Mouse (Mus musculus) cerebellum, adult 9-11 months (tissue): ENCODE data around the gene Sirt2.

Experiments
- DNase-seq: peaks from one replicate; pipeline ENCODE4 v3.0.0; 2022

Sirt2 gene

DNA sequence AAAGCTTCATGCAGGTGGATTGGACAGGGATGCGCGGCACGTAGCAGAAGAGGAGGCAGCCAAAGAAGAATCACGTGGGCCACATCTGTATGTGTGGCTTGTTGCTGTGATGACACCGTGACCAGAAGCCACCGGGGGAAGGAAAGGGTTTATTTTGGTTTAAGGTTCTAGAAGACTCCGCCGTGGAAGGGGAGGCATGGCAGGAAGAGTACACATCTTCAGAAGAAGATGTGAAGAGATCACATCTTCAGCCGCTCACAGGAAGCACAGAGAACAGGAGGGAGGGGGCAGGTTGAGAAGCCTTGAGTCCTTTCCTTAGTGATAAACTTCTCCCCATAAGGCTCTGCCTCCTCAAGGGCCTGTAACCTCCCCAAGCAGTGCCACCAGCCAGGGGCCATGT lies 33.5 kb downstream of the Sirt2 start:
- DNase-seq, result no peak

DNA sequence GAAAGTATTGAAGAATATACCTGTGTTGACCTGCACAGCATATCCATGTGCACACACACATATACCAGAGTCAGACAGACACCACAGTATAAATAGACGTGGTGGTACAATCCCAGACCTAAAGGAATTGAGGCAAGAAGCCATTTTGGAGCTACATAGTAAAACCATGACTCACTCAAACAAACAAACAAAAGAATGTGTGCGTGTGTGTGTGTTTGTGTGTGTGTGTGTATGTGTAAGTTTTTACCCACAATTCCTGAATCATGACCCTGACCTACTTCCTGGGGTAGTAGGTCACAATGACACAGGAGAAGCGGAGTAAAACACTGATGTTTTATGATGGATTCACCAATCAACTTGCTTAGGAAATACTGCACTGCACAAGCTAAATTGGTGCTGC lies 34.9 kb downstream of the Sirt2 start:
- no peak for DNase-seq

DNA sequence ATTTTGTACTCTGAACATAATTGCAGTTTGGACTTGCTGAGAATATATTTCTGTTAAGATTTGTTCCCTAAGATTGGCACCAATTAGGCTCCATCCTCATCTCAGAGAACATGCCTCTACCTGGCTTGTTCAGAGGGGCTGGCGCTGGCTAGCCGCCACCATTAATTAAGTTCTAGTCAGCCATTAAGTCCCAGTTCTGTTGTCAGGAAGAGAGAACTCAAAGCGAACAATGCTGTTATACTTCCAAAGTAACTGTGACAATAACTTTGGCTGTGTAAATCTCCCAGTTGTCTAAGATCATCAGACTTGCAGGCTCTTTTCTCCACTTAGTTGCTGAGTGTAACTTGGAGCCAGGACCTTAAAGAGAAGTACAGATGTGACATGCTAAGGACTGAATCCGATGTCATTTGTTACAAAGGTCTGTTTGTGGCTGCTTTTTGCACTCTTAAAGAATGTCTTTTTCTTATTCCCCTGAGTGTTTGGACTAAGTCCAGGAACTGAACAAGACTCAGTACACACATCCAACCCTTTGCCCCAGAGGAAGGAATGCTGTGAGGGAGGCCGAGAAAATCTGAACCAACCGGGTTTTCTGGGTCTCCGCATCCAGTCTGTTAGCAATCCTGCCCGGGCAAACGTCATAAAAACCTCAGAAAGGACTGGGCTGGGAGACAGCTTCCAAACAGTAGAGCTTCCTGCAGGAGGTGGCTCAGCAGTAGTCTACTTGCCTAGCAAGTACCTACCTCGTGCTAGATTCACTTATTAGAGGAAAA lies 35.6 kb downstream of the Sirt2 start:
- DNase-seq, result no peak

DNA sequence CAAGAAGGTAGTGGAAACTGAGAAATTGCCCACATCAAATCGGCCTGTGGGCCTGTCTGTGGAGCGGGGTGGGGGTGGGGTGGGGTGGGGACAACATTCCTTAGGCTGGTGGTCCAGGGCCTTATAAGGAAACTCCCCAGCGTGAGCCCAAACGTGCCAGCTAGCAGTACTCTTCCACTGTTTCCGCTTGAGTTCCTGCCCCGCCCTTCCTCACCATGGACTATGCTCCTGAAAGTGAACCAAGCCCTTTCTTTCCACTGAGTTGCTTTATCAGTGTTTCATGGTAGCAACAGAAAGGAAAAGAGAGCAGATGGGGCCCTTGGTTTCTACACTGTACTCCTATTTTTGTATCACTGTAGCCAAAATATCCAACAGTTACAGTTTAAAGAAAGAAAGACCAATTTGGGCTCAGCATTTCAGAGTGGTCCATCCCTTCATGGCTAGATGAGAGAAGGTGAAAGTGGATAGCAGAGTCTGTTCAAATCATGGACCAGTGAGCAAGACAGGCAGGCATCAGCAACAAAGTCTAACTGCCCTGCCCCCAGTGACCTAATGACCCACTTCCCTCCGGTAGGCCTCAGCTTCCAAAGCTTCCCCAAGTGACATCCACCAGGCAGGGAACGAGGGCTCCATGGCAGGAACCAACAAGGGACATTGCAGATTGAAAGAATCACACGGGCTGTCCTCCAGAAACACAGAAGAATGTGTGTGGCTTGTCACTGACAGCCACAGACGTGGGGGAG lies 36.5 kb downstream of the Sirt2 start:
- no peak for DNase-seq

DNA sequence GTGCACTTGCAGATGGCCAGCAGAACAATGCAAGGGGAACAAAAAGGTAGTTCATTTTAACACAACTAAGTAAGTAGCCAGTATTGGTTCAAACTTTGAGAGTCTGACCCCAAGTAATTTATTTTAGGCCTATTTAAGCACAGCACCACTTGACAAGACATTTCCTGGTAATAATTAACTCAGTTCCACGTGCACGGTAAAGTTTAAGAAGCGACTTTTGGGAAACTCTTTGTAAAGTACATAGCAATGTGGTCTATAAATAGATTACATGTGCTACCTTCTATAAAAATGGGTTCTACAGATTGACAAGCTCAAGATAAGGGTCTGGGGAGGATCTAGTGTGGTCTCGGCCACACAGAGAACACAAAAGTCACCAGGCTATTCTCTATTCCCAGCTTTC lies 37.2 kb downstream of the Sirt2 start:
- no peak for DNase-seq

DNA sequence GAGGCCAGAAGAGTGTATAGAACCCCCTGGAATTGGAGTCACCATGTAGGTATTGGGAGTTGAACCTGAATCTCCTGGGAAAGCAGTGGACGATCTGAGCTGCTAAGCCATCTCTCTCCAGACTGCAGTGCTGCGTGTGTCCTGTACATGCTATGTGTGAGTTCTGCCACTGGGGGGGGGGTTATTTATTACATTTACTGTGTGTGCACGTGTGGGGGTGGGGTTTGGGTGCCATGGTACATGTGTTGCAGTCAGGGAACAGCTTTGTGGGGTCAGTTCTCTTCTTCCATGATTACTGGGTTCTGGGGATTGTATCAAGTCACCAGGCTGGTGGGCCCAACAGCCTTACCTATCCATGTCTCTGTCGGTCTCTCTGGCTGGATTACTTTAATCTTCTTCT lies 40.3 kb downstream of the Sirt2 start:
- peak; percentile 49 for DNase-seq

DNA sequence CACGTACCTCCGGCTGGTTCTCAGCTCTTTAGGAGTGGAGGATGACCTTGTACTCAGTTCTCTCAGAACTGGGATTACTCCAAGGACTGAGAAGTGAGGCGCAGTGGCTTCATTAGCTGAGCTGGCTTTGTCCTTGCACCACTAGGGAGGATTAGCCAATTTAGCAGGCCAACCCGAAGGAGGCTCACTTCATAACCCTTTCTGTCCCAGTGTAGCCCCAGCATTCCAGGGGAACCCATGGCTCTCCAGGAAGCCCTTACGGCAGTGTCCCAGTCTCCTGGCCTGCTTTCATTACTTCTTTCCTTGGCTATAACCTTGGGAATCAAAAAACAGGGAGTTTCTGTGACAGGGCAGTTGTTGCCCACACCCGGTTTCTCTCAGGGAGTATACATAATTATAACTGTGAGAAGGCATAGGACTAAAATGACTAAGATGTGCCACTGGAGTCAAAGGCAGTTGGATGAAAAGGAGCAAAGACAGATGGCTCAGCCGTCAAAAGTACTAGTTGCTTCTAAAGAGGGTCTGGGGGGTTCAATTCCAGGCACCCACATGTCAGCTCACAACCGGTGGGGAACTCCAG lies 41.2 kb downstream of the Sirt2 start:
- peak; percentile 65 for DNase-seq

DNA sequence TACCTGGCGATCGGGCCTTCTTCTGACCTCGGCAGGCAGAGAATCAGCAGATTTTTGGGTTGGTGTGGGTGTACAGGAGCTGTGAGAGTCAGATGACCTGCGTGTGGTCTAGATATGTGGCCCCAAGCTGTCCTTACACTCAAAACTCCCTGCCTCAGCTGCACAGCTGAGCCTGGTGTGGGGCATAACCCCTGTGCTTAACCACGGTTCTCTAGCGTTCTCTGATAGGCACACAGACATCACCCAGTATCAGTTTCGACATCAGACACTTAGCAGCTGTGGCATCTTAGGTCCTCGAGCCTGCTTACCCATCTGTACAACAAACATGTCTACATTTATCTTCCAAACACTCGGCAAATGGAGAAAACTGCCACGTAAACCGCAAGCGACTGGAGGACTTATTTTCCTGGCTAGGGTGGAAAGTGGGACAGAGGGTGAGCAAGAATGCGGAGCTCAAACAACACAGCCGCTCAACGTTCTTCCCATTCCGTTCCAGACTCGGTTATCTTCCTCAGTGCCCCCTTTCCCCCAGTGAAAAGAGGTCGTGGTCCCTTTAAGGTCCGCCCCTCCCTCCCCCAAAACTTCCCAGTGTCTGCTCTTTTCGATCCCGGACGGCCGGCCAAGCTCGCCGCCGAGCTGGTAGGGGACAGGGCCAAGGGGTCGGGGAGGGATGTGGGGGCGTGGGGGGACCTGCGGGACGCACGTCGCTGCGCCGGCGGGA lies 41.8 kb downstream of the Sirt2 start, which contains the start of gene Hnrnpl:
Gene Hnrnpl (plus strand): TSS at position 321 of the 721 bp plus-strand sequence.
- peak; percentile 66 for DNase-seq

DNA sequence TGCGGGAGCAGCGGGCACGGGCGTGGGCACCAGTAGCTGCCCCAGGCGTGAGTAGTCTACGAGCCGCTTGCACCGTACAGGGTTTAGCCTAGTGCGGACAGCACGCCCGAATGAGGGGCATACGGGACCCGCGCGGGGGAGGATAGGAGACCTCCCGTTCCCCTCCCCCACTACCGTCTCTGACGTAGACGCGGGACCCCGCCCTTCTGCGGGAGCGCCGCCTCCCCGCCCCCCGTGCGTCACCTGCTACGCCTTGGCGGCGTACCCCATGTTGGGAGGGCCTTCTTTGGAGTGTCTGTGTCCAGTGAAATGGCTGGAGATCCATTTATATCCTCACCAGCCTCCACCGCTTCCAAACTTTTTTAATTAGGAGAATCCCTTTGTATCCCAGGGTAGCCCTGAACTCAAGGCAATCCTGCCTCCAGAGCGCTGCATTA lies 42.4 kb downstream of the Sirt2 start:
- peak; percentile 96 for DNase-seq

DNA sequence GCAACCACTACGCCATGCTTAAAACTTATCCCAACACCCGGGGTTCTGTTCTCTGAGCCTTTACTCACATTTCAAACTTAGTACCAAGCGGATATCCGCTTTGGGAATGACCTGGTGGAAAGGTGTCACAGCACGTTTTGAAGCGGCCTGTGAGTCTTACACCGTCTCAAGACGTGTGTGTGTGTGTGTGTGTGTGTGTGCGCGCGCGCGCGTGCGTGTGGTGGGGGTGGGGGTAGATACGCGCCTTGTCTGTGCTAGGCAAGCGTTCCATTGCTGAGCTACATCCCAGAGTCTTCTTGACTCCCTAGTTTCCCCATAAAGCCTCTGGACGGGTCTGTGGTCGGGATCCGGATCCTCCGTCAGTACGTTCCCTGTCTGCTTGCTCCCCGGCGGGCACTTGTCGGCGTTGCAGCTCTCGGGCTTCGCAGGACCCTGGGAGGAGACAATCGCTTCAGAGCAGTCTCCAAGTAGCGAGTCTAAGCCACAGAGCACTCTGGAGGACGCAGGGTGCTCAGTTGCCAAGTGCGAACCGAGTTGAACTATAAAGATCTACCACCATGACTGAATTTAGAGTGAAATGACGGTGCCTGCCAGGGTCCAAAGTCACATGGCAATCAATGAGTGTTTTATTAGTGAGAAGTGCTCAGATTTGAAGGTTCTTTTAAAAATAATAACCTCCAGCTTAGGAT lies 43.0 kb downstream of the Sirt2 start:
- DNase-seq, result peak; percentile 82

DNA sequence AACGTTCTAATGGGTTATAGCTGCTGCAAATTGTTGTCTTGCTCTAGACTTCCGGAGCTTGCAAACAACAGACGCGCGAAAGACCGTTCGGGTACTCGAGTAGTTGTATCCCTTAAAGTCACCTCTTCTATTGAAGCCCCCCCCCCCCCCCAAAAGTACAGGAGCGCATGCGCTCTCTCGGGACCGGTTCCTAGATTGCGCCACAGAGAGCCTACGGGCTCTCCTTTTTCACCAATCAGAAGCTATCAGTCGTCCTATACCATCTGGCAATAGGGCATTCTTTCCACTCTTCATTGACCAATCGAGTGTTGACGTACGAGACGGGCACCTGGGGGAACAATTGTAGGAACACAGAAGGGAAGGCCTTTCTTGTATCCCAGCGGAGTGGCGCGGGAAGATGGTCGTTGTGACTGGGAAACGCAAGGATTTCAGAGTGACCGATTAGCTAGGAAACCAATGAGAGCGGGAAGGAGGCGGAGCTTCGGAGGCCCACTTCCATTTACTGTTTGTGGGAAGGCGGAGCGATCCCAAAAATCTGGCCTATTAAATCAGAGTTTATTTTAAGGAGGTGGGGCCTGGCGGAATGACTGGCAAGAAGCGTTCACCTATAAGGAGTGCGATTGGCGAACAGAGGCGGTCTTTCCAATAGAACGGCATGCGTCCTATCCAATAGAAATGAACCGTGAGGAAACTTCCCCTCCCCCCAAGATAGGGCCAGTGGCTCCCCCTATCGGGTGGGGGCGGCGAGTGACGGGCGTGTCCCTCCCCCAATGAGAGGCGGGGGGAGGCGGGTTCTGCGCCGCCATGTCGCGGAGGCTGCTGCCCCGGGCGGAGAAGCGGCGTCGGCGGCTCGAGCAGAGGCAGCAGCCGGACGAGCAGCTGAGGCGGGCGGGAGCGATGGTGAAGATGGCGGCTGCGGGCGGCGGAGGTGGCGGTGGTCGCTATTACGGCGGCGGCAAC lies 43.9 kb downstream of the Sirt2 start:
- DNase-seq, result peak; percentile 100

DNA sequence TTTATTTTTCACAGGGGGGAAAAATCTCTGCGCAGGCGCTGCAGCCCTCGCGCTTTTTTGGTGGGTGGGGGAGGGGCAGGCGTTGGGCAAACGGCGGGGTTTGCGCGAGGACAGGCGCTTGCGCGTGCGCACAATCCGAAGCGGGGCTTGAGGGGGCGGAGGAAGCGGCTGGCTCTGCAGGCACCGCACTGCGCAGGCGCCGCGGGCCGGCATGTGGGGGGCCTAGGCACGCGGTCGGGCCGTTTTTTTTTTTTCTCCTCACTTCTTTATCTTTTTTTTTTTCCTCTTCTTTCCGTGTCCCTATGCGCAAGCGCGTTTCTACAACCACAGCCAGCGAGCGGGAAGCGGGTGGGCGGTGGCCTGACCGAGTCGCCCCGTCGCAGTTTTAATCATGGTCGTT lies 44.7 kb downstream of the Sirt2 start:
- peak; percentile 94 for DNase-seq

DNA sequence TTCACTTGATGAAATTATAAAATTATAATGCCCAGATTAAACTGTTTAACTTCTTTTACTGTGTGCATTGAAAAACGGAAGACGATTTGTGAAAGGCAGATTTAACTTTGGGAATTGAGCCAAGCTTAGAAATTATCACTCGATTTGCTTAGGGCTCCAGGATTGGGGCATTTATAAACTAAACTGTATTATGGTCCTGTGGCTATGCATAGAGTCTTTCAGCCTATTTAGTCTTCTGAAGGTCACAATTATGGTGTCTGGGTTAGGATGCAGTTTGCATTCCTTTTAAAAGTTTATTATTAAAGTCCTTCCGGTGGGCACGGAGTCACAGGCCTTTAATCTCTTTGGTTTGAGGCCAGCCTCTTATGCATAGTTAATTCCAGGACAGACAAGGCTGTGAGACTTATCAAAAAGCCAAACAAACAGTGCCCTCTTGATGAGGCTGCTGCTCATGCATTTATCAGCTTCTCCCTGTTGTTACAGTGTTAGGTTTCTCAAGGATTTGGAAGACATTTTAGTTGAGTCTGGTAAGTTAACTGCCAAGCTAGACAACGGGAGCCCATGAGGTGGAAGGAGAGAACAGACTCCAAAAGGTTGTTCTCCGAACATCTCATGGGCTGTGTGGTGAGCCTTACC lies 45.2 kb downstream of the Sirt2 start:
- DNase-seq, result peak; percentile 52

DNA sequence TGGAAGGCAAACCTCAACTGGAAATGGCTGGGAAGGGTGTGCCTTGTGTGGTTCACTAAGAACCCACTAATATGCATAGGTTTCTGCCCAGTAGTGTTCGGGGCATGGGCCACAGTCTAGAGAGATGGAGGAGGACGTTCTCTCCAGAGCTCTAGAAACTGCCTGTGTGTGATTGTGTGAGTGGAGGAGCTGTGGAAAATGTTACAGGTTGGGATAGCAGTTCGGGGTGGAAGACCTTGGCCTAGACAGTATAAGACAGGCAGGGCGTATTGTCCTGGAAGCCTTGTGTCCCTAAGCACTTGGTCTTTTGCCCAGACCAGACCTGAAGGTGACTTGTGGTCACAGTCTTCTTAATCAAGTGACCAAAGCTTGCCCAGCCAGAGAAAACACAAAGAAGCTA lies 45.9 kb downstream of the Sirt2 start:
- peak; percentile 47 for DNase-seq

DNA sequence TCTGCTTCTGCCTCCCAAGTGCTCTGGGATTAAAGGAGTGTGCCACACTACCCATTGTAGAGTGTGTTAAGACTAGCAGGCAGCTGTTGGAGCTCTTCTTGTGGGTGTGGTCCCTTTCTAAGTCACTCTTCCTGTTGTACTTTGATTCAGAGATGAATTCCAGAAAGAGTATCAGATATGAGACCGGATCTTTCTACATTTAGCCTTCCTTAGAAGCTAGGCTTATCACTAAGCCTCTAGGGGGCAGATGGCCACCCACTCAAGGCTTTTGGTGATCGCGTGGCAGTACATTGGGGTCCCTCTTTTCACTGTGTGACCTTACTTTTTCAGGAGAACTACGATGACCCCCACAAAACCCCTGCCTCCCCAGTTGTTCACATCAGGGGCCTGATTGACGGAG lies 46.4 kb downstream of the Sirt2 start:
- peak; percentile 45 for DNase-seq

DNA sequence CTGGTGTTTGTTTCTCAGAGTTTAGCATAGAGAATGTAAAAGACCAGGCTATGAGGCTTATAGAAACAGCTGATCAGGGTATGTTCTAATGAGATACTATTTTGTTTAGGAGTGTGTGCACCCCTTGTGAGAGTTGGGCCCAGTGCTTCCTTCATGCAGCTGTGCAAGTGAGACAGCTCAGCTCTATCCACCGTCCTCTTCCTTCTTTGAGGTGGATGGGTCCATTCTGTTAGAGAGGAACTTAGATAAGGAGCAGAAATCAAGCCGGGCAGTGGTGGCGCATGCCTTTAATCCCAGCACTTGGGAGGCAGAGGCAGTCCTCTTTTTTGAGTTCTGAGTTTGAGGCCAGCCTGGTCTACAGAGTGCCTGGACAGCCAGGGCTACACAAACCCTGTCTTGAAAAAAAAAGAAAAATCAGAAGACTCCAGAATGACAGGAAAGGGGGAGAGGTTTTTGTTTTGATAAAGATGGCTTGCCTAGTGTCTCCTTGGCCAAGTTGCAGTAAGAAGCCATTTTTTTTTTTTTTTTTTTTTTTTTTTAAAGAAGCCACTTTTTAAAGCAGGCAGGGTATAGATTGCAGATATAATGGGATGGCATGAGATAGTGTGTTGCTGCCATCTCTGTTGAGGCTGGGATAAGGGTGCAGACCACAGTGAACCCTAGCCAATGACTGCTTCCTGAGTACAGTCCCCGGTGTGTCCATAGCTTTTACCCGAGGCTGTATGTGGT lies 47.9 kb downstream of the Sirt2 start:
- no peak for DNase-seq

DNA sequence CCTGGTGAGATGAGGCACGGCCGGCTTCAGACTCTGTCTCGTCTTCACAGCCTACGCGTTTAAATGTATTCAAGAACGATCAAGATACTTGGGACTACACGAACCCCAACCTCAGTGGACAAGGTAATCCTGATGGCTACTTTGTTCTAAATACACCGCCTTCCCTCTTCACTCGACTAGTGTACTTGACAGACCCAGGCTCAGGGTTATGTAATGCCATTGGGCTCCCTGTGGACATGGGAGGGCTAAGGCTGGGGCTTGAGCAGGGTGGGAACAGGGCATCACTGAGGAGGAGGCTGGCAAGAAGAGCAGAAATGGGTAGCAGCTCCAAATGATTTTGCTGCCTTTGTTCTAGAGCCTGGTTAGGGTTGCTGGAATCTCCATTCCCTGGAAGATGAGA lies 48.7 kb downstream of the Sirt2 start:
- no peak for DNase-seq

DNA sequence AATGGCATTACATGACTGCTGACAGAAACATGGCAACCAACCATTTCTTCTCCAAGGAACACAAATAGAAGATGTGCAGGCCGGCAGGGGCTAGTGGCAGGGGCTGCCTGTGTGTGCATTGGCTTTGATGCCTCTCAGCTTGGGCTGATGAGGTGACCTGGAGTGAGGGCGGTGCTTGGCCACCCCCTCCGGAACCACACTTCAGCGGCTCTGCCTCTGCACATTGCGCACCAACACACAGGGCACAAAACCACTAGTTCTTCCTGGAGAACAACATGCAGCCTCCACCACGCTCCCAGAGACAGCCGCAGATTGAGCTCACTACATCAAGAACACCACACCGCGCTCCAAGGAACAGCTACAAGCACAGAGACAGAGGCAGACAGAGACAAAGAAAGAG lies 49.7 kb downstream of the Sirt2 start:
- no peak for DNase-seq

DNA sequence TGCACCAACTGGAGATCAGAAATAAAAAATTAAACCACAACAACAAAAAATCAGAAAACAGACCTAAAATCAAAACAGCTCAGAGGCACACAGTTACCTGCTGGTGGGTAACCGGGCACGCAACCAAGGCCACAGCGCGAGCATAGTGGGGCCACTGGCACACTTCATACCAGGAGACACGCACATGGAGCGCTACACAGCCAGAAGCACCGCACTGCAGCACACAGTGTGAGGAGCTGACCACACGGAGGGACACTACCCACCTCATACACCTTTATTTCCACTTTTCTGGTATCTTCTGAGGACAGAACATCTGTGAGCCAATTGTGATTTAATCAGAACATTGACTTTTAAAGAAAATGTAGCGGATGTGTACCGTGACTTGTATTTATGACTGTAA lies 50.4 kb downstream of the Sirt2 start:
- DNase-seq, result no peak

DNA sequence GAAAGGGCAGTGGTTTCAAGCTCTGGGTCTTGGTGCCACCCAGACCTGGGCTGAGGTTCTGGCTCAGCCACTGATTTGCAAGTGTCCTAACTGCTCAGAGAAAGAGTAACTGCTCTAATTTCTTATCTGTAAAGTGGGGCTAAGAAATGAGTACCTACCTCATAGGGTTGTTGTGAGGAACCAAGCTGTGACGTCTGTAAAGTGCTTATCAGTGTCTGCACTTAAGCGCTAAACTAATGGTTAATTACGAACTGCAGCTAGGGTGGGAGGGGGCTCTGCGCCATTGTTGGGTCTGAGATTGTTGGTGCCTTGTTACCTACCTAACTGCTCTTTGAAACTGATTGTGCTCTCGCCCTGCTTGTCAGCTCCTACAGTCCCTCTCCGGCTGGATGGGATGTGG lies 51.0 kb downstream of the Sirt2 start:
- DNase-seq, result no peak
